Mouse (Mus musculus) kidney, postnatal 0 days (tissue): Measurements from ENCODE around the gene Axin1. TPM values are rescaled to one million over a fixed set of nuclear protein-coding genes. Genes with fewer than 3 reads are reported as not detected.

ENCODE experiments used
- ATAC-seq: fragments of 200-750 bp; cut with Nextera tagmentation; replicated peaks from 2 replicates; pipeline ENCODE4 v1.8.0; 2017; ENCODE audit warnings: low read depth, moderate number of reproducible peaks, moderate TSS enrichment, moderate library complexity; ENCODE audit not compliant: low FRiP score
- DNase-seq: peaks from one replicate; pipeline ENCODE4 v3.0.0-alpha.2; 2016; ENCODE audit warnings: low spot score
- H3K27ac ChIP-seq: fragments of 300-500 bp; sonication (generic); 2 replicates; pipeline ENCODE4 v1.5.1; 2014; ENCODE audit warnings: mild to moderate bottlenecking
- H3K27me3 ChIP-seq: fragments of 300-500 bp; sonication (generic); 2 replicates; pipeline ENCODE4 v1.6.1; 2014; ENCODE audit warnings: low read length, mixed read lengths; ENCODE audit not compliant: insufficient read depth
- H3K36me3 ChIP-seq: fragments of 300-500 bp; sonication (generic); 2 replicates; pipeline ENCODE4 v1.6.1; 2014; ENCODE audit warnings: low read length, mixed read lengths; ENCODE audit not compliant: insufficient read depth
- H3K4me1 ChIP-seq: fragments of 300-500 bp; sonication (generic); replicated peaks from 2 replicates; pipeline ENCODE4 v1.6.1; 2014; ENCODE audit warnings: antibody characterized with exemption, low read length, mixed read lengths; ENCODE audit not compliant: insufficient read depth
- H3K4me2 ChIP-seq: fragments of 300-500 bp; sonication (generic); 2 replicates; pipeline ENCODE4 v1.6.1; 2014; ENCODE audit warnings: mild to moderate bottlenecking, low read length, moderate library complexity, mixed read lengths
- H3K4me3 ChIP-seq: fragments of 300-500 bp; sonication (generic); replicated peaks from 2 replicates; pipeline ENCODE4 v1.5.1; 2014; ENCODE audit warnings: low read depth, low read length
- H3K9ac ChIP-seq: fragments of 300-500 bp; sonication (generic); 2 replicates; pipeline ENCODE4 v1.6.1; 2014; ENCODE audit warnings: low read depth, low read length
- H3K9me3 ChIP-seq: fragments of 300-500 bp; sonication (generic); replicated peaks from 2 replicates; pipeline ENCODE4 v1.6.1; 2016; ENCODE audit warnings: low read length, inconsistent platforms, mixed read lengths
- CTCF ChIP-seq: IDR thresholded peaks from 2 replicates; pipeline ENCODE4 v1.5.1; 2016; ENCODE audit warnings: antibody characterized with exemption, low read depth, mild to moderate bottlenecking, moderate library complexity
- WGBS: fragments of 180-500 bp; shearing (Covaris S2); extraction: QIAGEN DNeasy Blood & Tissue Kit; methylation state at CpG from one replicate; pipeline ENCODE4 v1.1.7; 2014; 5-methylcytosine and 5-hydroxymethylcytosine counted together
- polyA plus RNA-seq: library from polyadenylated mRNA; unstranded; fragments of >200 nt; fragmentation: Nextera tagmentation; extraction: Ambion mirVana; gene quantifications from 2 replicates; pipeline ENCODE4 v1.2.1, GENCODE M21; 2015

Gene Axin1
- polyA plus RNA-seq, 1 experiment from 2014 or later, result 19.4 TPM

- 81% methylated on average over 17 of the region's 17 CpGs for WGBS
- no peaks in the 10 kb centered on the region for H3K9me3 ChIP-seq
- H3K27me3 ChIP-seq, result peaks cover 15% of the 10 kb centered on the region; the same call in 1 of the 2 replicates
- H3K9ac ChIP-seq, result no peak overlapping the region
- ATAC-seq (no peak), DNase-seq (no peak)
- H3K27ac ChIP-seq, result no peak overlapping the region
- no peak for TF ChIP-seq CTCF
- H3K36me3 ChIP-seq, result no peaks in the 10 kb centered on the region
- peaks cover 9% of the 10 kb centered on the region; the same call in 1 of the 2 replicates for H3K4me1 ChIP-seq
- H3K4me3 ChIP-seq, result no peak overlapping the region
- no peak overlapping the region for H3K4me2 ChIP-seq
Measured at GRCm38 (mm10) chr17:26116503-26117258, 21.8 kb upstream of the Axin1 start.

- WGBS, result 45% methylated on average over 33 of the region's 33 CpGs
- TF ChIP-seq CTCF, result peak; percentile 85
- Histone ChIP-seq H3K4me1 (peaks cover 9% of the 10 kb centered on the region; the same call in 1 of the 2 replicates), H3K36me3 (no peaks in the 10 kb centered on the region), H3K9ac (no peak overlapping the region), H3K9me3 (no peaks in the 10 kb centered on the region), H3K4me2 (no peak overlapping the region), H3K27ac (no peak overlapping the region), H3K27me3 (peaks cover 8% of the 10 kb centered on the region; the same call in 1 of the 2 replicates), H3K4me3 (no peak overlapping the region)
- DNase-seq (peak; percentile 83), ATAC-seq (no peak)
Measured at GRCm38 (mm10) chr17:26119766-26120710, 18.4 kb upstream of the Axin1 start.

GRCm38 (mm10) chr17:26122431-26123140, 15.9 kb upstream of the Axin1 start:
- peak; percentile 18; the same call in 1 of the 2 replicates for TF ChIP-seq CTCF
- H3K9me3 ChIP-seq, result no peaks in the 10 kb centered on the region
- H3K4me1 ChIP-seq, result peaks cover 8% of the 10 kb centered on the region; the same call in 1 of the 2 replicates
- ATAC-seq, result no peak
- no peak overlapping the region for H3K9ac ChIP-seq
- no peak overlapping the region for H3K27ac ChIP-seq
- H3K4me3 ChIP-seq, result no peak overlapping the region
- WGBS, result 63% methylated on average over 5 of the region's 5 CpGs
- H3K36me3 ChIP-seq, result peaks cover 5% of the 10 kb centered on the region; the same call in 1 of the 2 replicates
- no peak for DNase-seq
- H3K27me3 ChIP-seq, result no peaks in the 10 kb centered on the region
- no peak overlapping the region for H3K4me2 ChIP-seq

DNA sequence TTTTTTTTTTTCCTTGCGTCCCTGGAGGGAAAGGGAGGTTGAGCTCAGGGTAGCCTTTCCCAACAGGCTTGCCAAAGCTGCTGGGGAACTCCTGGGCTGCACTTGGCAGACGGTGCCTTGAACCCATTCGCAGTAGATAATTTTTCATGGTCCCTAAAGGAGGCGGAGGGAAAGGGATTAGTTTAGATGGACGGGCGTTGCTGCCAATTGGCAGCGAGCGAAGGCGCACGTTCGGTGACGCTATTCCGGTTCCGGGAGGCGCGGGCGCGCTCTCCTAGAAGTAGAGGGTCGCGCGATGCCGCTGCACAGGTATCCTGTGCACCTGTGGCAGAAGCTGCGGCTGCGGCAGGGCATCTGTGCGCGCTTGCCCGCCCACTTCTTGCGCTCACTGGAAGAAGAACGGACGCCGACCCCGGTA, 15.2 kb upstream of the Axin1 start, which contains the start of gene Mrpl28:
TSS of gene Mrpl28 (plus strand) at position 234 of the 418 bp plus-strand sequence.
- under 1% methylated on average over 32 of the region's 32 CpGs for WGBS
- peaks cover 8% of the 10 kb centered on the region; the same call in 1 of the 2 replicates for H3K4me1 ChIP-seq
- H3K27me3 ChIP-seq, result no peaks in the 10 kb centered on the region
- DNase-seq, result peak; percentile 98
- peak within 1 kb of the TSS; percentile 70 for H3K9ac ChIP-seq
- TF ChIP-seq CTCF, result no peak
- H3K36me3 ChIP-seq, result peaks cover 9% of the 10 kb centered on the region
- peak within 1 kb of the TSS; percentile 10; the same call in 1 of the 2 replicates for H3K27ac ChIP-seq
- H3K4me2 ChIP-seq, result peak within 1 kb of the TSS; percentile 78
- H3K9me3 ChIP-seq, result no peaks in the 10 kb centered on the region
- peak; percentile 83 for ATAC-seq
- peak within 1 kb of the TSS; percentile 71 for H3K4me3 ChIP-seq

- no peak overlapping the region for H3K27ac ChIP-seq
- peaks cover 8% of the 10 kb centered on the region; the same call in 1 of the 2 replicates for H3K4me1 ChIP-seq
- H3K9me3 ChIP-seq, result no peaks in the 10 kb centered on the region
- peak overlapping the region; percentile 78 for H3K4me2 ChIP-seq
- no peaks in the 10 kb centered on the region for H3K27me3 ChIP-seq
- H3K36me3 ChIP-seq, result peaks cover 10% of the 10 kb centered on the region
- ATAC-seq (no peak), DNase-seq (no peak)
- no peak for TF ChIP-seq CTCF
- peak overlapping the region; percentile 70 for H3K9ac ChIP-seq
- H3K4me3 ChIP-seq, result peak overlapping the region; percentile 71; the same call in 1 of the 2 replicates
- WGBS, result 86% methylated on average over 7 of the region's 7 CpGs
Measured at GRCm38 (mm10) chr17:26124560-26124959, 13.9 kb upstream of the Axin1 start.
